Mouse (Mus musculus): Measurements from ENCODE around the gene Plcb2. TPM values are rescaled to one million over a fixed set of nuclear protein-coding genes. Genes with fewer than 3 reads are reported as not detected.

Gene Plcb2
- polyA plus RNA-seq, 1 experiment: 37.0 TPM

DNA sequence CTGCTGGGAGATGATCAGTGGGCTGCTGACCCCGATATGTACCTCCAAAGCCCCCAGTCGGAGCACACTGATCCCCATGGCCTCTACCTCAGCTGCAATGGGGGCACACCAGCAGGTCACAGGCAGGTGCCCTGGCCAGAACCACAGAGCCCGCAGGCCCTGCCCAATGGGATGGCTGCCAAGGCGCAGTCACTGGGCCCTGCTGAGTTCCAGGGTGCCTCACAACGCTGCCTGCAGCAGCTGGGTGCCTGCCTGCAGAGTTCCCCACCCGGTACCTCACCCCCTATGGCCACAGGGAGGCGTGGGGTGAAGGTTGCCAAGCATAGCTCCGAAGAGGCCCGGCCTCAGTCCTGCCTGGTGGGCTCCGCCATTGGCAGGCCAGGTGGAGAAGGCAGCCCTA, 38.4 kb downstream of the Plcb2 start:
- H3K36me3 ChIP-seq (ENCODE audit: control insufficient read depth, insufficient read depth, low read length): no peaks in the 10 kb centered on the region
- no peaks in the 10 kb centered on the region for H3K27me3 ChIP-seq (ENCODE audit: control insufficient read depth, insufficient read depth, low read length)
- H3K4me1 ChIP-seq (ENCODE audit: control insufficient read depth, insufficient read depth, insufficient read length): no peaks in the 10 kb centered on the region
- no peak overlapping the region for H3K27ac ChIP-seq (ENCODE audit: insufficient read depth, low read length)
- WGBS: 68% methylated on average over 10 of the region's 10 CpGs
- H3K4me3 ChIP-seq (ENCODE audit: extremely low read depth, insufficient read depth, insufficient read length): no peak overlapping the region
- TF ChIP-seq POLR2A (IDR thresholded peaks at IDR 0.05; ENCODE audit: low read depth, low read length) (no peak), CTCF (IDR thresholded peaks at IDR 0.05; ENCODE audit: extremely low read depth, insufficient read depth, insufficient read length, insufficient replicate concordance) (no peak)
- DNase-seq (ENCODE audit: low read depth in 1 of 2, low spot score in 2 of 2): no peak

DNA sequence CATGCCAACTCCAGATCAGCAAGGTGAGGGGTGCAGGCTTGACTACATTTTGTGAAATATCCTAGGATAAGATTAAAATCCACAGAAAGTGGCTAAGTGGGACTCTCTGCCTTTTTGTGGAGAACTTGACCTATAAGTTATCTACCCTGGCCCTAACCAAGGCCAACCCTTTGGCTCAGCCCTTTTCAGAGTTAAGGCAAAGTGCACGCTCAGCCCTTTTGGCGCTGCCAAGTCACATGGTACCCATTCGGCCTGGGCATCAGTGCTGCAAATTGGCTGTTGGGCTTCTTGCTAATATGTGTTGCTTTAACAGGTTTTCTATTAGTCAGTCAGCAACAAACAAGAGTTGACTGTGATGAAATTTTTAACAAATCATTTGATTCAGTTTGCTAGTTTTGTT, 40.4 kb downstream of the Plcb2 start:
- H3K27ac ChIP-seq (ENCODE audit: insufficient read depth, low read length): no peak overlapping the region
- no peaks in the 10 kb centered on the region for H3K36me3 ChIP-seq (ENCODE audit: control insufficient read depth, insufficient read depth, low read length)
- no peaks in the 10 kb centered on the region for H3K4me1 ChIP-seq (ENCODE audit: control insufficient read depth, insufficient read depth, insufficient read length)
- no peaks in the 10 kb centered on the region for H3K27me3 ChIP-seq (ENCODE audit: control insufficient read depth, insufficient read depth, low read length)
- 89% methylated on average over 3 of the region's 3 CpGs for WGBS
- TF ChIP-seq POLR2A (IDR thresholded peaks at IDR 0.05; ENCODE audit: low read depth, low read length) (no peak), CTCF (IDR thresholded peaks at IDR 0.05; ENCODE audit: extremely low read depth, insufficient read depth, insufficient read length, insufficient replicate concordance) (no peak)
- no peak for DNase-seq (ENCODE audit: low read depth in 1 of 2, low spot score in 2 of 2)
- H3K4me3 ChIP-seq (ENCODE audit: extremely low read depth, insufficient read depth, insufficient read length): no peak overlapping the region

DNA sequence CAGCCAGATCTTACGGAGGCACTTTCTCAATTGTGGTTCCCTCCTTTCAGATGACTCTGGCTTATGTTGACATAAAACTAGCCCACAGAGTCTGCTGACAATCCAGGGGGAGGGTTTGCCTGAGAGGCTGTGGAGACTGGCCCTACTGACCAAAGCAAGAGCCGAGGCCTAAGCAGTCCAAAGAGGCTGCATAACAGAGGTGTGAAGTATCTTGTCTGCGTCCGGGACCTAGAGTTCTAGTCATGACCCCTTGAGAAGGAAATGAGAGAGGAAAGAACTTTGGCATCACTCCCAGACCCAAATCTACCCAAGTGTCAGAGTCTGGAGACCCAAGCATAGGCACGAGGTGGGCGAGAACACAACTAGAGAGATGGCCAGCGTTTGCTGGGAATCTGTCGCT, 41.5 kb downstream of the Plcb2 start:
- 71% methylated on average over 8 of the region's 8 CpGs for WGBS
- Histone ChIP-seq H3K4me1 (ENCODE audit: control insufficient read depth, insufficient read depth, insufficient read length) (no peaks in the 10 kb centered on the region), H3K27ac (ENCODE audit: insufficient read depth, low read length) (no peak overlapping the region), H3K27me3 (ENCODE audit: control insufficient read depth, insufficient read depth, low read length) (no peaks in the 10 kb centered on the region), H3K4me3 (ENCODE audit: extremely low read depth, insufficient read depth, insufficient read length) (no peak overlapping the region), H3K36me3 (ENCODE audit: control insufficient read depth, insufficient read depth, low read length) (no peaks in the 10 kb centered on the region)
- TF ChIP-seq CTCF (IDR thresholded peaks at IDR 0.05; ENCODE audit: extremely low read depth, insufficient read depth, insufficient read length, insufficient replicate concordance) (no peak), POLR2A (IDR thresholded peaks at IDR 0.05; ENCODE audit: low read depth, low read length) (no peak)
- no peak for DNase-seq (ENCODE audit: low read depth in 1 of 2, low spot score in 2 of 2)

DNA sequence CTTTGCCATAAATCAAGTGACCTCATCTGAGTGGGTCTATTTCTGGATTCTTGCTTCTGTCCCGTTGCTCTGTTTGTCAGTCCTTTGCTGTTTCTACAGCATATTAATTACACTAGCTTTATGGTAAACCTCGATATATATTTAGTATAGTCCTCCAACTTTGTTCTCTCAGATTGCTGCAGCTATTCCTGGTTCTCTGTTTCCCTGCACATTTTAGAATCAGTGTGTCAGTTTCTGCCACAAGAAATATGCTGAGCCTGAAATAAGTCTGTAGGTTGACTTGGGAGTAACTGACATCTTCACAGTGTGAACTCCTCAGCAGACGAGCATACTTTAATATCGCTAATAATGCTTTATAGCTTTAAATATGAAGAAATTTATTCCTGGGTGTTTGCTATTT, 43.1 kb downstream of the Plcb2 start:
- Histone ChIP-seq H3K4me3 (ENCODE audit: extremely low read depth, insufficient read depth, insufficient read length) (no peak overlapping the region), H3K27ac (ENCODE audit: insufficient read depth, low read length) (no peak overlapping the region), H3K27me3 (ENCODE audit: control insufficient read depth, insufficient read depth, low read length) (no peaks in the 10 kb centered on the region), H3K4me1 (ENCODE audit: control insufficient read depth, insufficient read depth, insufficient read length) (no peaks in the 10 kb centered on the region), H3K36me3 (ENCODE audit: control insufficient read depth, insufficient read depth, low read length) (no peaks in the 10 kb centered on the region)
- TF ChIP-seq CTCF (IDR thresholded peaks at IDR 0.05; ENCODE audit: extremely low read depth, insufficient read depth, insufficient read length, insufficient replicate concordance): no peak
- no peak for TF ChIP-seq POLR2A (IDR thresholded peaks at IDR 0.05; ENCODE audit: low read depth, low read length)
- WGBS: 81% methylated on average over 4 of the region's 4 CpGs
- no peak for DNase-seq (ENCODE audit: low read depth in 1 of 2, low spot score in 2 of 2)

DNA sequence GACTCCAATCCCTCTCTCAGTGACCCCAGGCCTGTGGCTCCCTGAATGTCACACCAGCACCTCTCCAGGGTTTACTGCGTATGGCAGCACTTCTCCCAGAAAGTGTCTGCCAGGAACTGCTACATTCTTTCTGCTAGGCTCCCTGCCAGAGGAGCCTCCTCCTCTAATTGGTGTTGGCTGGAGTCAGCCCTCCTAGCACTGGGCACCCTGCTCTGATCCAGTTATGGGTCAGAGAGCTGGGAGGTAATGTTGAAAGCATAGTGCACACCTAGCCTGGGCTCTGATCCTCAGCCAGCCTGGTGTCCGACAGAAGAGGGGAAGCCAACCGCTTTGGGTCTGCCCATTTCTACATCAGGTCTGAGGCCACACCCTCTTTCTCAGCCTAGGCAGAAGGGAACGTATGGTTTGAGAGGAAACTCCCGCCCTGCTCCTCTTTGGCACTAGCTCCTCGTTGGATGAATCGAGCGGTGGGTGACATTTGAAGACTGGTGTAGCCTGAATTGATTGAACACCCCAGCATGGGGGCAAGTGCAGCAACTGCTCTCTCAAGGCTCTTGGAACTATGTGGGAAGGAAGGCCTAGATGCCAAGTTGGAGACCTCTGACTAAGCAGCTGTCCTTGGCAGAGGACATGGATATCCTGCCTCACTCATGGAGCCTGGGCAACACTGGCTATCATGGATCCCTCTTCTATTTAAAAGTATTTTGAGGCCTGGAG, 45.5 kb downstream of the Plcb2 start:
- Histone ChIP-seq H3K4me3 (ENCODE audit: extremely low read depth, insufficient read depth, insufficient read length) (no peak overlapping the region), H3K36me3 (ENCODE audit: control insufficient read depth, insufficient read depth, low read length) (no peaks in the 10 kb centered on the region), H3K27ac (ENCODE audit: insufficient read depth, low read length) (no peak overlapping the region), H3K4me1 (ENCODE audit: control insufficient read depth, insufficient read depth, insufficient read length) (no peaks in the 10 kb centered on the region), H3K27me3 (ENCODE audit: control insufficient read depth, insufficient read depth, low read length) (0 out of 2 replicates have a peak, but pooled peaks cover under 1% of the 10 kb centered on the region)
- no peak for DNase-seq (ENCODE audit: low read depth in 1 of 2, low spot score in 2 of 2)
- TF ChIP-seq CTCF (IDR thresholded peaks at IDR 0.05; ENCODE audit: extremely low read depth, insufficient read depth, insufficient read length, insufficient replicate concordance): no peak
- no peak for TF ChIP-seq POLR2A (IDR thresholded peaks at IDR 0.05; ENCODE audit: low read depth, low read length)
- WGBS: 66% methylated on average over 8 of the region's 8 CpGs

DNA sequence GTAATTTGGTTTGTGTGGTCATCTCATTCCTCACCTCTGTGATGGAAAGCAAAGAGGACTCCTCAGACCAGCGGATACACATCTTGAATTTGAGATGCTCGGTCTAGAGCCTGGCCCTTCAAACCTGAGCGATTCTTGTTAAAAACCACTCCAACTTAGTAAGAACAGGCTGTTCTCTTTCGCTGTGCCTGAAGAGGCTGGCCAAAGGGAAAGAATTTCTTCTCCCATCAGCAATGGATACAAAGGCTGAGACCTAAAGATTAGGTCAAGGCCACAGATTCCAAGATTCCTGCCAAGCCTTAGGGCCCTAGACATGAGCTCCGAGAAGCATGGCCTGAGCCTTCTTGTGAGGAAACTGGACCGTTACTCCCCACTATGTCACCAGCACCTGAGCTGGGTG, 47.3 kb downstream of the Plcb2 start:
- DNase-seq (ENCODE audit: low read depth in 1 of 2, low spot score in 2 of 2): no peak
- H3K36me3 ChIP-seq (ENCODE audit: control insufficient read depth, insufficient read depth, low read length): no peaks in the 10 kb centered on the region
- TF ChIP-seq CTCF (IDR thresholded peaks at IDR 0.05; ENCODE audit: extremely low read depth, insufficient read depth, insufficient read length, insufficient replicate concordance) (no peak), POLR2A (IDR thresholded peaks at IDR 0.05; ENCODE audit: low read depth, low read length) (no peak)
- H3K27me3 ChIP-seq (ENCODE audit: control insufficient read depth, insufficient read depth, low read length): peaks cover 11% of the 10 kb centered on the region
- peaks cover 9% of the 10 kb centered on the region; the same call in 1 of the 2 replicates for H3K4me1 ChIP-seq (ENCODE audit: control insufficient read depth, insufficient read depth, insufficient read length)
- 93% methylated on average over 6 of the region's 6 CpGs for WGBS
- H3K4me3 ChIP-seq (ENCODE audit: extremely low read depth, insufficient read depth, insufficient read length): no peak overlapping the region
- no peak overlapping the region for H3K27ac ChIP-seq (ENCODE audit: insufficient read depth, low read length)

DNA sequence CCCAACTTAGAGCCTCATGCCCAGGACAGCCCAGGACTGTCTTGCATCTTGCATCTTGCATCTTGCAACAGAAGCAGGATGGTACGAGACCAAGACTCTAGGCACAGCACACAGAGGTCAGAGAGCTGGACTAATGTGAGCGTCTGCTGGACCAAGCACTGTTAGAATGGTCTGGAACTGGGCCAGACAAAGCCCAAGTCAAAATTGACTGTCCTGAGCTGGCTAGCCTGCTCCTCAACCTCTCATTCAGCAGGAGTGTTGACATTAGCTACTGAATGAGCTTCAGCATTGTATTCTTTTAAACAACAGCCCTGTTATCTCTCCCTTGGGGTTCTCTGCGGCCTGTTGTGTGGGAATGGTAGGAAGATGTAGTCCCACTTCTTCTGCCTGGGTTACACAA, 48.7 kb downstream of the Plcb2 start:
- DNase-seq (ENCODE audit: low read depth in 1 of 2, low spot score in 2 of 2): no peak
- TF ChIP-seq CTCF (IDR thresholded peaks at IDR 0.05; ENCODE audit: extremely low read depth, insufficient read depth, insufficient read length, insufficient replicate concordance) (no peak), POLR2A (IDR thresholded peaks at IDR 0.05; ENCODE audit: low read depth, low read length) (no peak)
- Histone ChIP-seq H3K4me3 (ENCODE audit: extremely low read depth, insufficient read depth, insufficient read length) (no peak overlapping the region), H3K36me3 (ENCODE audit: control insufficient read depth, insufficient read depth, low read length) (no peaks in the 10 kb centered on the region), H3K27me3 (ENCODE audit: control insufficient read depth, insufficient read depth, low read length) (peaks cover 11% of the 10 kb centered on the region), H3K4me1 (ENCODE audit: control insufficient read depth, insufficient read depth, insufficient read length) (peaks cover 9% of the 10 kb centered on the region; the same call in 1 of the 2 replicates), H3K27ac (ENCODE audit: insufficient read depth, low read length) (no peak overlapping the region)
- WGBS: 94% methylated on average over 3 of the region's 3 CpGs

Measured in spleen, adult 2 months (tissue).